Mouse (Mus musculus) small intestine, adult 10 weeks (tissue): Measurements from ENCODE around the gene Gm44. TPM values are rescaled to one million over a fixed set of nuclear protein-coding genes. Genes with fewer than 3 reads are reported as not detected.

Experiments
- polyA plus RNA-seq: library from polyadenylated mRNA; stranded (reverse); fragments of 350-450 nt; fragmentation: Illumina TruSeq; extraction: RNeasy Lipid Tissue Mini Kit (QIAGEN cat#74804); gene quantifications from one replicate; pipeline ENCODE4 v1.2.3, GENCODE M21; 2014; ENCODE audit warnings: low replicate concordance

The Gm44 gene
- not detected for polyA plus RNA-seq

DNA sequence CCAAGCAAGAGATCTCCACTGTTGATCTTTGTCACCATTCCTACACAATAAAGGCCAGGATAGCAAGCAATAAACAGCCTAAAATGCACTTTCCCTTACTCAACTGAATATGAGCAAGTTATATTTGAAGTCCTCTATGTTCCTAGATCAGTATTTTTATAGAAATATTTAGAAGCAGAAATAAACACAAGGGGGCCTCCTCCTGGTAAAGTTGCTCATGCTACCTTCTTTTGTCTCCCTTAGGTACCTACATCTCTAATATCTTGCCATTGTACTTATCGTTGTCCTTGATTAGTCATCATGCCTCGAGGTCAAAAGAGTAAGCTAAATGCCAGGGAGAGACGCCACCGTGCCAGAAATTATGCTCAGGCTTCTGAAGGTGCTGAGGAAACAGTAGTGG is at the start of gene Gm44:
Gene Gm44, plus strand, starts transcription at position 301 of the 400 bp plus-strand sequence.

